Mouse (Mus musculus) granulocyte monocyte progenitor cell, adult 5-6 weeks (primary cell): ENCODE data around the gene Lrrc58. TPM values are rescaled to one million over a fixed set of nuclear protein-coding genes. Genes with fewer than 3 reads are reported as not detected.

ENCODE experiments used
- ATAC-seq: replicated peaks from 2 replicates; pipeline ENCODE4 v1.8.0; 2016; ENCODE audit warnings: mild to moderate bottlenecking, moderate TSS enrichment, inconsistent platforms; ENCODE audit not compliant: poor library complexity, severe bottlenecking
- total RNA-seq, 2 experiments: library from RNA; stranded (forward) in 1 of 2; stranded (reverse) in 1 of 2; fragments of 200-712, 200-1000 nt in 1 of 2; fragments of >200 nt in 1 of 2; fragmentation: Nextera tagmentation in 1 of 2; gene quantifications; 2 replicates each; pipeline ENCODE4 v1.2.3; 2014 to 2017

Gene Lrrc58
- total RNA-seq, 2 experiments from 2014 or later: 55.8 to 59.3 TPM

DNA sequence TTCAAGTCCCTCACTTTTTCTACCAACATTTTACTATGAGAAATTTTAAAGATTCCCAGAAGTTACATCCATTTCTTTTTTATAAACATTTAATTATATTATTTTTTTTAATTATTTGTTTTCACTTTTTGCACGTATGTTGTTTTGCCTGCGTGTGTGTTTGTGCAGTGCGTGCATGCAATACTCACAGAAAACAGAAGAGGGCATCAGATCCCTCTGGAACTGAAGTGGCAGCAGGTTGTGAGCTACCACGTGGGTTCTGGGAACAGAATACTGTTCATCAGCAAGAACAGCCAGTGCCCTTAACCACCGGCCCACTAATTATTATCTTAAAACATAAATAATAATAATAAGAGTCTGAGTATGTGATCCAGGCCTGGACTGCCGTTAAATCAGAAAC lies 50.8 kb downstream of the Lrrc58 start:
- ATAC-seq: no peak

DNA sequence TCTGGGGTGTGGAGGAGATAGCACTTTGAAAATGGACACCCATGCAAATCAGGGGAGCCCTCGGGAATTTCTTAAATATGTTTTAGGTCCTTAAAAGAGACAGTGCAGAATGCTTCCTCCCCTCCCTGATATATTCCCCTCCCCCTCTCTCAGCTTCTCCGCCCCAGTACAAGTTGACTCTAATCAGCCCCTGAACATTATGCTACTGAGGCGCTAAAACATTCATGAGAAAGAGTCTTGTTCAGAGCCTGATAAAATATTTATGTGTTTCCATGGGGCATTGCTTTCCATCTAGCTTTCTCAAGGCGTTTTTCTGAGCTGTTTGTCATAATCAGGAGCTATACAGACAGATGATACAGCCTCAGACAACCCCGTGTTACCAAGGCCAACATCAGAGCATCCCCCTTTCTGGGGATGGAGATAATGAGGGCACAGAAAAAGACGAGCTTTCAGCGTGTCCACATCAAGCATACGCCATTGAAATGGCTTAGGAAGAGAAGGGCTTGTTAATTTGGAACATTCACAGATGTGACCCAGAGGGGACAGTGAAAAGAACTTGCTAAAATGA lies 52.7 kb downstream of the Lrrc58 start:
- ATAC-seq: no peak

DNA sequence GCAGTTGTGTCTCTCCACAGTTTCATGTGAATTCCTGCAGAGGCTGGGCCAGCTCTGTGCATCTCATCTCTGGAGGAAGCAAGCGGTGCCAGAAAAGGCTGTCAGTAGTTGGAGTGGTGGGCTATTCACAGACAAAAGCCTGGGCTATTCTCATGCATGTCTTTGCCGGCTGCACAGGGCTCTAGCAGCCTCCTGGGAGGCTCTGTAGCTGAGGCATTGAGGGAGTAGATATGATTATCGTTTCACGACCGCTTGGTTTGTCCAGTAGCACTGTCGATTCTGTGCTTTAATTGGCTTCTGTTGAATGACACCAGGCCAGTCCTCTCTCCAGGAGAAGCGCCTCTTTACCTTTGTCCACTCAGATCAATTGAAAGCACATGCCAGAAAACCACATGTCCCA lies 57.9 kb downstream of the Lrrc58 start:
- no peak for ATAC-seq

- no peak for ATAC-seq
These were observed 58.9 kb downstream of the Lrrc58 start for GRCm38 (mm10) chr16:37927117-37927516.

GRCm38 (mm10) chr16:37929006-37929405 lies 60.8 kb downstream of the Lrrc58 start:
- ATAC-seq: no peak

GRCm38 (mm10) chr16:37929626-37930025 lies 61.4 kb downstream of the Lrrc58 start:
- ATAC-seq: no peak

GRCm38 (mm10) chr16:37934932-37935331 lies 66.7 kb downstream of the Lrrc58 start:
- ATAC-seq: no peak

GRCm38 (mm10) chr16:37937276-37937675 lies 69.1 kb downstream of the Lrrc58 start:
- ATAC-seq: no peak

Other genes starting within 250 kb of the Lrrc58 start
- gene Ndufb4, start 213.9 kb upstream of the Lrrc58 start, total RNA-seq (2014; fragmentation: Nextera tagmentation): 61.7 and 68.5 TPM in 2 replicates
- 17.2 and 18.8 TPM in 2 replicates for gene Ndufb4, start 213.9 kb upstream of the Lrrc58 start, total RNA-seq (2017)
- 2.7 TPM in 1 of 2 replicates, not detected in the other for gene Fstl1, start 91.5 kb upstream of the Lrrc58 start, total RNA-seq (2014; fragmentation: Nextera tagmentation)
- gene Fstl1, start 91.5 kb upstream of the Lrrc58 start, total RNA-seq (2017): 0.56 TPM in 1 of 2 replicates, not detected in the other
- gene Gm36028, start 7.2 kb upstream of the Lrrc58 start, total RNA-seq (2014; fragmentation: Nextera tagmentation): 0.92 TPM in 1 of 2 replicates, not detected in the other
- not detected in 2 replicates for gene Gm36028, start 7.2 kb upstream of the Lrrc58 start, total RNA-seq (2017)
- gene Gpr156, start 48.1 kb downstream of the Lrrc58 start, total RNA-seq (2014; fragmentation: Nextera tagmentation): not detected in 2 replicates
- gene Gpr156, start 48.1 kb downstream of the Lrrc58 start, total RNA-seq (2017): not detected in 2 replicates
- gene Gsk3b, start 220.6 kb downstream of the Lrrc58 start, total RNA-seq (2014; fragmentation: Nextera tagmentation): 46.8 and 50.9 TPM in 2 replicates
- 20.0 and 25.5 TPM in 2 replicates for gene Gsk3b, start 220.6 kb downstream of the Lrrc58 start, total RNA-seq (2017)